Mouse (Mus musculus): ENCODE measurements around the gene Olfr691.

Olfr691 gene

GRCm38 (mm10) chr7:105287795-105288194 is 54.3 kb downstream of the Olfr691 start, which contains the start of gene Olfr688:
Gene Olfr688, plus strand, starts transcription at chr7:105288095.
- no peak for TF ChIP-seq GATA4 (IDR thresholded peaks at IDR 0.05; ENCODE audit: insufficient replicate concordance, low read length)
